Mouse (Mus musculus) embryonic facial prominence, embryonic 12.5 days (tissue): ENCODE results near the gene Klc2. TPM values are rescaled to one million over a fixed set of nuclear protein-coding genes. Genes with fewer than 3 reads are reported as not detected.
"Not testable (repeated sequence)": the region's sequence is repeated elsewhere in the genome, so short reads cannot be mapped to it uniquely, and the experiment has no call there.

Experiments used
- ATAC-seq: fragments of 200-750 bp; cut with Nextera tagmentation; 2 replicates; pipeline ENCODE4 v1.8.0; 2017; ENCODE audit not compliant: insufficient number of reproducible peaks, insufficient read depth, low FRiP score, low TSS enrichment
- H3K27ac ChIP-seq: fragments of 300-500 bp; sonication (generic); 2 replicates; pipeline ENCODE4 v1.5.1; 2016; ENCODE audit warnings: mild to moderate bottlenecking
- H3K27me3 ChIP-seq: fragments of 300-500 bp; sonication (generic); 2 replicates; pipeline ENCODE4 v1.6.1; 2016; ENCODE audit warnings: mild to moderate bottlenecking, moderate library complexity
- H3K36me3 ChIP-seq: fragments of 300-500 bp; sonication (generic); 2 replicates; pipeline ENCODE4 v1.6.1; 2016; ENCODE audit warnings: mild to moderate bottlenecking
- H3K4me1 ChIP-seq: fragments of 300-500 bp; sonication (generic); 2 replicates; pipeline ENCODE4 v1.6.1; 2016
- H3K4me2 ChIP-seq: fragments of 300-500 bp; sonication (generic); replicated peaks from 2 replicates; pipeline ENCODE4 v1.6.1; 2016; ENCODE audit warnings: mild to moderate bottlenecking, moderate library complexity
- H3K4me3 ChIP-seq: fragments of 300-500 bp; sonication (generic); 2 replicates; pipeline ENCODE4 v1.5.1; 2016; ENCODE audit warnings: mild to moderate bottlenecking
- H3K9ac ChIP-seq: fragments of 300-500 bp; sonication (generic); 2 replicates; pipeline ENCODE4 v1.6.1; 2016; ENCODE audit warnings: mild to moderate bottlenecking, moderate library complexity
- H3K9me3 ChIP-seq: fragments of 300-500 bp; sonication (generic); 2 replicates; pipeline ENCODE4 v1.6.1; 2016; ENCODE audit warnings: mild to moderate bottlenecking, moderate library complexity
- WGBS: fragments of 180-500 bp; shearing (Covaris S2); methylation state at CpG from one replicate; pipeline ENCODE4 v1.1.7; 2016; 5-methylcytosine and 5-hydroxymethylcytosine counted together
- polyA plus RNA-seq: library from polyadenylated mRNA; unstranded; fragments of >200 nt; fragmentation: Nextera tagmentation; extraction: Ambion mirVana; gene quantifications from 2 replicates; pipeline ENCODE4 v1.2.1, GENCODE M21; 2016

The Klc2 gene
- polyA plus RNA-seq, result 30.6 and 35.3 TPM in 2 replicates

DNA sequence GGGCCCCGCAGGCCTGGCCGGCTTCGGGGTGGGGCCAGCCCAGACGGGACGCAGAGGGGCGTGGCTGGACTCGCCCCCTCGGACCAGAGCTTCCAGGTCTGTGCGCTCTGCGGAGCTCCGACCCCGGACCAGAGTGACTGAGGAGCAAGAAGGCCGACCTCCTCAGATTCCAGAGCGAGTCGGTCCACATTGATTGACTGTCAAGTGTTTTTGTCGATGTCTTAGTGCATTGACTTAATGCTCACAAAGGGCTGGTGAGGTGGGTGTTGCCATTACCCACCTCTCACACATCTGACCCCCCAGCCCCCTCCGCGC is at the start of gene Klc2:
Klc2 (minus strand) TSS at position 177 of the 315 bp plus-strand sequence.
- Histone ChIP-seq H3K9ac (peak within 1 kb of the TSS; percentile 74), H3K36me3 (peaks cover 4% of the 10 kb centered on the region; the same call in 1 of the 2 replicates), H3K27me3 (no peaks in the 10 kb centered on the region), H3K4me1 (peaks cover 19% of the 10 kb centered on the region), H3K9me3 (no peaks in the 10 kb centered on the region), H3K4me2 (peak within 1 kb of the TSS; percentile 89), H3K27ac (peak within 1 kb of the TSS; percentile 92), H3K4me3 (peak within 1 kb of the TSS; percentile 77)
- WGBS, result 1% methylated on average over 18 of the region's 18 CpGs
- peak; percentile 92 for ATAC-seq

DNA sequence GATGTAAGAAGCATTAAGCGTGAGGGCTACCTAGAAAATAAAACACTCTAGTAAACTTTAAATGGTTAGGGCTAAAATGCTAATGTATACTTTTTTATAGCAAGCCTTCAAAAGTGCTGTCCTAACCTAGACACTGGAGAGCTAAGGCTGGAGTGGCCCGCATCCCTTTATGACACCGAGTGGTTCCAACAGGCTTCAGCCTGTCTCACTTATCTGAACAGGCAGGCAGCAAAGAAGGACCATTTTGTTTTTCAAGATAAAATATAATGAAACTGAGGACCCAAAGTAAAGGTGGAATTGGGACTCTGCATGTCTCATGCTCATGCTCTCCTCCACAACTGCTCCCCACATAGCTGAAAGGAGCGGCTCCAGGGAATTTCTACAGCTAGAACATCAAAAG is 49.1 kb upstream of the Klc2 start:
- H3K4me2 ChIP-seq, result no peak overlapping the region
- no peaks in the 10 kb centered on the region for H3K27me3 ChIP-seq
- H3K9me3 ChIP-seq, result no peaks in the 10 kb centered on the region
- H3K36me3 ChIP-seq, result 0 out of 2 replicates have a peak, but pooled peaks cover 8% of the 10 kb centered on the region
- H3K4me1 ChIP-seq, result no peaks in the 10 kb centered on the region
- H3K27ac ChIP-seq, result no peak overlapping the region
- H3K4me3 ChIP-seq, result no peak overlapping the region
- ATAC-seq, result no peak
- WGBS, result 88% methylated on average over 4 of the region's 4 CpGs
- H3K9ac ChIP-seq, result no peak overlapping the region

DNA sequence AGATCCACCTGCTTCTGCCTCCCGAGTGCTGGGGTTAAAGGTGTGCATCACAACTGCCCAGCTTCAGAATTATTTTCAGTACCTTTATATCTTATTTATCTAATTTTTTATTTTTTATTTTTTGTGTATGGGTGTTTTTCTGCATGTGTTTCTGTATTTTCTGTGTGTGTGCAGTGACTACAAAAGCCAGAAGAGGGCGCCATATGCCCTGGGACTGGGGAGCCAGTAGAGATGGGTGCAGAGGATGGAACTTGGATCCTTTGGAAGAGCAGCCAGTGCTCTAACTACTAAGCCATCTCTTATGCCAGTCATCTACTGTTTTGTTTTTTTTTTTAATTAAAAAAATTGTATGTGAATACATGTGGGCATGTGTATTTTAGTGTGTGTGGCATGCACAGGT is 46.0 kb upstream of the Klc2 start:
- no peaks in the 10 kb centered on the region for H3K27me3 ChIP-seq
- no peak overlapping the region for H3K4me3 ChIP-seq
- H3K36me3 ChIP-seq, result peaks cover 8% of the 10 kb centered on the region; the same call in 1 of the 2 replicates
- H3K4me2 ChIP-seq, result no peak overlapping the region
- H3K9ac ChIP-seq, result no peak overlapping the region
- H3K4me1 ChIP-seq, result no peaks in the 10 kb centered on the region
- no peak for ATAC-seq
- no peak overlapping the region for H3K27ac ChIP-seq
- no peaks in the 10 kb centered on the region for H3K9me3 ChIP-seq
- 58% methylated on average over 2 of the region's 2 CpGs for WGBS

DNA sequence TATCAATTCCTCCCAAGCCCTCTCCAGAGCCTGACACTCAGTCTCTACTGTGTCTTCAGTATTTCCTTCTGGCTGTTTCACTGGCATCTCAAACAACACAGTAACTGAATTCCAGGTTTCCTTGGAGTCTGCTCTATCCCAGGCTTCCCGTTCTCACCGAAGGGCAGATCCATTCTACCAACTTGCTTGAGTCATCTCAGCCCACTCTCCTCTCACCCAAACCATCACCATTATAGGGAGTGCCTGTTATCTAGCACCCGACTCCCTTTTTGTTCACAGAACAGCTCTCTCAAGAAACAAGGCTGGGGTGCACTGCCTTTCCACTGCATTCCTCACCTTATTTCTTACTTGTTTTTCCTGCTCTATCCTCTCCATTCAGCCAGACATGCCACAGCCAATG is 43.6 kb upstream of the Klc2 start:
- no peak for ATAC-seq
- peaks cover 8% of the 10 kb centered on the region; the same call in 1 of the 2 replicates for H3K36me3 ChIP-seq
- no peak overlapping the region for H3K9ac ChIP-seq
- H3K9me3 ChIP-seq, result no peaks in the 10 kb centered on the region
- no peak overlapping the region for H3K27ac ChIP-seq
- no peak overlapping the region for H3K4me2 ChIP-seq
- no peaks in the 10 kb centered on the region for H3K27me3 ChIP-seq
- H3K4me3 ChIP-seq, result no peak overlapping the region
- no peaks in the 10 kb centered on the region for H3K4me1 ChIP-seq
- WGBS, result 91% methylated on average over 3 of the region's 3 CpGs

DNA sequence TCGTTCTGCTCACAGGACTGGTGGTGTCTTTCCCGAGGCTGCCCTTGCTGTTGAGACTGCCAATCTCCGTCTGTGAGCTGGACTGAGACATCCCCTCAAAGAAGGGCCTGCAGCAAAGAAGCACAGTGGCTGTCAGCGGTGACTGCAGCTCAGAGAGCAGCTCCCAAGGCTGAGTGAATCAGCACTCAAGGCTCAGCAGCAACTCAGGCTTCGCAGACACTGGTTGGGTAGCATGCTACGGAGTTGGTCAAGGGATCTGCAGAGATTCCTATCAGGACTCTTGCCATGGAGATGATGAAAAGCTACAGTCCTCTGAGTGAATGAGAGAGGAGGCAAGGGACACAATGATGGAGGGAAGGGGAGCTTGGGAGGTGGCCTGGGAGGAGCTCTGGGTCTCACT is 33.9 kb upstream of the Klc2 start:
- Histone ChIP-seq H3K36me3 (peaks cover 41% of the 10 kb centered on the region), H3K27ac (no peak overlapping the region), H3K9ac (no peak overlapping the region), H3K9me3 (no peaks in the 10 kb centered on the region), H3K27me3 (no peaks in the 10 kb centered on the region), H3K4me2 (no peak overlapping the region), H3K4me3 (no peak overlapping the region), H3K4me1 (no peaks in the 10 kb centered on the region)
- no peak for ATAC-seq
- 83% methylated on average over 6 of the region's 6 CpGs for WGBS

DNA sequence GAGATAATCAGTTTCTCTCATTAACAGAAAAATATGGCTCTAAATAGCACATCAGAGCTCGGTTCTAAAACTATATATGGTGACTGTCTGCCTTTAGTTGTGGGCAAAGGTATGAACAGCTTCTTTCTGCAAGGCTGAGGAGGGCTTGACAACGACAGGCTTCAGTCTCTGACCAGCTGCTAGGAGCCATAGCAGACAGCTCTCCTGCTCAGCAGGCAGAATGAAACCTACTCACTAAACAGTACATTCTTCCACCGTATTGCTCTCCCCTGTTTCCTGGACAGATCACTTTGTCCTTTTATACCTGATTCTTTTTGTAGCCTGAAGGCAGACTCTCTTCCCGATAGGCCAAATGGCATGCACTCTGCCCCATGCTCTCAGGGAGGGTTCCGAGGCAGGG is 33.4 kb upstream of the Klc2 start:
- Histone ChIP-seq H3K4me3 (no peak overlapping the region), H3K4me1 (no peaks in the 10 kb centered on the region), H3K36me3 (peaks cover 41% of the 10 kb centered on the region), H3K27ac (no peak overlapping the region), H3K9me3 (no peaks in the 10 kb centered on the region), H3K27me3 (no peaks in the 10 kb centered on the region), H3K9ac (no peak overlapping the region), H3K4me2 (no peak overlapping the region)
- 87% methylated on average over 5 of the region's 5 CpGs for WGBS
- ATAC-seq, result no peak

DNA sequence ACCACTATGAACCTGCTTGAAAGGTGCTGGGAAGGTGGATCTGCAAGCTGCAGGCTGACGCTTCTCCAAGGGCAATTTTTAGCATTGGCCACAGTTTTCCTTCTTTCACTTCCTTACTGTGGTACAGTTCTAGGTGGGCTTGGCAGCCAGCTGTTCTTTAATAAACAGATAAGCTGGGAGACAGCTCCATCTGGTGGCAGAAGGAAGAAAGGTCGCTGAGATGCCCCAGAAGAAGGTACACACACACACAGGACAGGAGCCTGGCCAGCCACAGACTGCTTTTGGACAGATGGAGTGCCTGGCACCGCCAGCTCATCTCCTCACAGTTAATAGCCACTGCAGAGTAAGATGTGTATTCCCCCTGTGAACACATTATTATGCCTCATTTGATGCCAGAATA is 33.0 kb upstream of the Klc2 start:
- no peak overlapping the region for H3K4me2 ChIP-seq
- no peaks in the 10 kb centered on the region for H3K4me1 ChIP-seq
- H3K27ac ChIP-seq, result no peak overlapping the region
- H3K9ac ChIP-seq, result no peak overlapping the region
- 42% methylated on average over 3 of the region's 3 CpGs for WGBS
- no peak overlapping the region for H3K4me3 ChIP-seq
- H3K27me3 ChIP-seq, result no peaks in the 10 kb centered on the region
- peaks cover 40% of the 10 kb centered on the region for H3K36me3 ChIP-seq
- ATAC-seq, result no peak
- H3K9me3 ChIP-seq, result no peaks in the 10 kb centered on the region

DNA sequence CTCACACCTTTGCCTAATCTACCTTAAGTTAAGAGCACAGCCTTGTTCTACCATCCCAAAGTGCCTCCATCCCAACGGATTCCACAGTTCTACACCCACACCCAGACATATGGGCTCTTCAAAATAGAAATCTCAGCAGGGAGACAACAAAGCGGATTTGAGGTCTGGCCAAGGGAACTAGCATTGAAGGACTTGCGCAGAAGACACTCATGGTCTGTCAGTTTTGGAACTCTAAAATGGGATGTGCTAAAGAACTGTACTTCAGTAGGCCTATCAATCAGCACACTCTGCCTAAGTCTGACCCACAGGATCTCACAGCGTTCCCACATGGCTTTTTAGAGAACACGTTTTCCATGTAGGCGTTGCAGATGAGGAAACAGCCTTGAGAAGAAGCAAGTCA is 32.0 kb upstream of the Klc2 start:
- H3K36me3 ChIP-seq, result peaks cover 33% of the 10 kb centered on the region
- no peaks in the 10 kb centered on the region for H3K27me3 ChIP-seq
- H3K4me1 ChIP-seq, result no peaks in the 10 kb centered on the region
- no peak for ATAC-seq
- no peak overlapping the region for H3K27ac ChIP-seq
- no peaks in the 10 kb centered on the region for H3K9me3 ChIP-seq
- H3K4me2 ChIP-seq, result no peak overlapping the region
- 89% methylated on average over 6 of the region's 6 CpGs for WGBS
- H3K4me3 ChIP-seq, result no peak overlapping the region
- no peak overlapping the region for H3K9ac ChIP-seq

DNA sequence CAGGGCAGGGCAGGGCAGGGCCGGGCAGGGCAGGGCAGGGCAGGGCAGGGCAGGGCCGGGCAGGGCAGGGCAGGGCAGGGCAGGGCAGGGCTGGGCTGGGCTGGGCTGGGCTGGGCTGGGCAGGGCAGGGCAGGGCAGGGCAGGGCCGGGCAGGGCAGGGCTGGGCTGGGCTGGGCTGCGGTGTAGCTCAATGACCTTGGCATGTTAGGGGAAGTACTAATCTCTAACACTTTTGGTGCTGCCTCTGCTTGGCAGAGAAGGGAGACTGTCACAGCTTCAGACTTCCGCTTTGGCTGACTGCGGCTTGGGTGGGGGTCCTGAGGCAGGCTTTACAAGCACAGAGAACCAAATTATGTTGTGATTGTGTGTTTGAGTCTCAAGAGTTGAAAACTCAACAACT is 30.7 kb upstream of the Klc2 start:
- 82% methylated on average over 4 of the region's 6 CpGs for WGBS

DNA sequence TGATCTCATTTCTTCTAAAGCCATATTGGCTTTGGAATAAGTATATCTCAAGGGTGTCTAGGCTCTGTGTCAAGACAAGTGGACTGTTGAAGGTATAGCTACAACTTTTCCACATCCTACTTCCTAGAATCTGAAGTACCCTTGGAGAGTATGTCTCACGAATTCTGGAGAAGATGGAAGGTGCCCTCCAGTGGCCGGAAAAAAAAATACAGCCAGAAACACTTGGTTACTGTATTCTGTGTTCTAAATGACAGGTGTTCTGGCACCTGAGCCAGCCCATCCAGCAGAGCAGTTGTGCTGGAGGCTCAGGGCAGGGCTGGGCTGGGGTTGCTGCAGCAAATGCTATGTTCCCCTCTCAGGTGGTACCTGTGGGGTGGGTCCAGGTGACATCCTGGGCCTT is 21.3 kb upstream of the Klc2 start:
- no peaks in the 10 kb centered on the region for H3K4me1 ChIP-seq
- 0% methylated on average over 2 of the region's 2 CpGs for WGBS
- H3K4me3 ChIP-seq, result no peak overlapping the region
- peaks cover 59% of the 10 kb centered on the region for H3K36me3 ChIP-seq
- no peak overlapping the region for H3K27ac ChIP-seq
- no peak for ATAC-seq
- H3K9ac ChIP-seq, result no peak overlapping the region
- no peaks in the 10 kb centered on the region for H3K9me3 ChIP-seq
- no peak overlapping the region for H3K4me2 ChIP-seq
- H3K27me3 ChIP-seq, result no peaks in the 10 kb centered on the region

More for the DNA sequence above, 30.7 kb upstream of the Klc2 start:
- not testable (repeated sequence) for H3K9ac ChIP-seq, H3K27me3 ChIP-seq, H3K9me3 ChIP-seq, H3K4me3 ChIP-seq, H3K4me1 ChIP-seq, H3K4me2 ChIP-seq, ATAC-seq, H3K27ac ChIP-seq
- H3K36me3 ChIP-seq, result peaks cover 38% of the 10 kb centered on the region

DNA sequence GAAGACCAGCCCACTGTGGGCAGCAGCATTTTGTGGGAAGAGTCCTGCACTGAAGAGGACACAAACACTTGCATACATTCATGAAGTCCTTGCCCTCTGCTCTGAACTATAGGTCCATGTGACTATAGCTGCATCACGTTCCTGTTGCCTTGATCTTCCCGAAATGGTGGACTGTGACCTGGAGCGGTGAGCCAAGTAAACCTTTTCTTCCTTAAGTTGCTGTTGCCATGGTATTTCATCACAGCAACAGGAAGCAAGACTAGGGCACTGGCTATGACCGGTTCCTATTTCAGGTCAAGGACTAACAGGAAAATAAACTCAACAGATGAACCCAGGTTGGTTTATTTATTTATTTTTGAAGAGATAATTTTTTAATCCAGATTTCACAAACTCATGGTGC is 12.9 kb upstream of the Klc2 start:
- H3K9ac ChIP-seq, result no peak overlapping the region
- no peak for ATAC-seq
- H3K27me3 ChIP-seq, result no peaks in the 10 kb centered on the region
- no peaks in the 10 kb centered on the region for H3K4me1 ChIP-seq
- WGBS, result 74% methylated on average over 4 of the region's 4 CpGs
- no peaks in the 10 kb centered on the region for H3K9me3 ChIP-seq
- peaks cover 26% of the 10 kb centered on the region for H3K36me3 ChIP-seq
- H3K4me3 ChIP-seq, result no peak overlapping the region
- H3K4me2 ChIP-seq, result no peak overlapping the region
- H3K27ac ChIP-seq, result no peak overlapping the region

DNA sequence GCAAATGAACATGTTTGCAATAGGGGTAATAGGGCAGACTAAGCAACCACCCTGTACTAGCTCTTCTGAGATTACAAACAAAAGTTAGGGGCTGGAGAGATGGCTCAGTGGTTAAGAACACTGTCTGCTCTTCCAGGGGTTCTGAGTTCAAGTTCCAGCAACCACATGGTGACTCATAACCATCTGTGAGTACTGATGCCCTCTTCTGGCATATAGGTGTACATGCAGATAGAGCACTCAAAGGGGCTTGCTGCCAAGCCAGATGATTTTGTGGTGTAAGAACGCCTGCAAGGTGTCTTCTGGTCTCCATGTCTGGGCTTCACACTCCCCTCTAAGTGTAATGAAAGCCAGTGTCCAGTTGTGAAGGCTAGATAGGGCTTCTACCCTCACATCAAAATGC is 11.4 kb upstream of the Klc2 start:
- no peak for ATAC-seq
- Histone ChIP-seq H3K36me3 (peaks cover 15% of the 10 kb centered on the region), H3K4me2 (no peak overlapping the region), H3K27ac (no peak overlapping the region), H3K9me3 (no peaks in the 10 kb centered on the region), H3K27me3 (no peaks in the 10 kb centered on the region), H3K9ac (no peak overlapping the region), H3K4me1 (no peaks in the 10 kb centered on the region), H3K4me3 (no peak overlapping the region)
- 47% methylated on average over 1 of the region's 1 CpGs for WGBS

DNA sequence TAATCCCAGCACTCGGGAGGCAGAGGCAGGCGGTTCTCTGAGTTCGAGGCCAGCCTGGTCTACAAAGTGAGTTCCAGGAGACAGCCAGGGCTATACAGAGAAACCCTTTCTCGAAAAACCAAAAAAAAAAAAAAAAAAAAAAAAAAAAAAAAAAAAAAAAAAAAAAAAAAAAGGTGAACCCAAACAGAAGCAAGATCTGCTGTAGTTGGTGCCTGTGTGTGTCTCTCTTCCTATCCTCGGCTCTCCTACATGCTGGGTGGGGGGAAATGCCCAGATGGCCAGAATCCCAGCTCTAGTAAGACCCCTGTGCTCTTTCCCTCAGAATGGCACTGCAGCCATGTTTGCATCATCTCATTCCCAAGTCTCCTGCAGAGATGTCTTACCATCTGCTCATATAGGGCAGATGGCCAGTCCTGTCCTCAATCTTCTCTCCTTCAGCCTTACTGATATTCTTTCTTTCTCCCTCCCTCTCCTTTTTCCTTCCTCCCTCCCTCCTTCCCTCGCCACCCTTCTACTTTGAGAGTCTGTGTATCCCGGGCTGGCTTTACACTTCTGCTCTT is 5.8 kb upstream of the Klc2 start:
- no peak overlapping the region for H3K9ac ChIP-seq
- no peak overlapping the region for H3K4me3 ChIP-seq
- H3K4me2 ChIP-seq, result no peak overlapping the region
- 72% methylated on average over 7 of the region's 7 CpGs for WGBS
- H3K27me3 ChIP-seq, result no peaks in the 10 kb centered on the region
- H3K27ac ChIP-seq, result no peak overlapping the region
- H3K36me3 ChIP-seq, result no peaks in the 10 kb centered on the region
- no peaks in the 10 kb centered on the region for H3K4me1 ChIP-seq
- no peak for ATAC-seq
- H3K9me3 ChIP-seq, result no peaks in the 10 kb centered on the region
